Mouse (Mus musculus) brain, embryonic 14.5 days (tissue): ENCODE data around the gene Chst8.

Experiments used
- CTCF ChIP-seq: fragments of 200-500 bp; IDR thresholded peaks from 2 replicates; pipeline ENCODE4 v1.5.1; 2012; ENCODE audit warnings: inconsistent platforms, mild to moderate bottlenecking, moderate library complexity, borderline replicate concordance; ENCODE audit not compliant: insufficient read depth, insufficient read length; ENCODE audit errors: extremely low read depth
- POLR2A ChIP-seq: fragments of 200-500 bp; IDR thresholded peaks from 2 replicates; pipeline ENCODE4 v1.6.1; 2012; ENCODE audit warnings: mild to moderate bottlenecking, inconsistent platforms, borderline replicate concordance; ENCODE audit not compliant: poor library complexity, insufficient read depth, insufficient read length, severe bottlenecking; ENCODE audit errors: extremely low read depth

DNA sequence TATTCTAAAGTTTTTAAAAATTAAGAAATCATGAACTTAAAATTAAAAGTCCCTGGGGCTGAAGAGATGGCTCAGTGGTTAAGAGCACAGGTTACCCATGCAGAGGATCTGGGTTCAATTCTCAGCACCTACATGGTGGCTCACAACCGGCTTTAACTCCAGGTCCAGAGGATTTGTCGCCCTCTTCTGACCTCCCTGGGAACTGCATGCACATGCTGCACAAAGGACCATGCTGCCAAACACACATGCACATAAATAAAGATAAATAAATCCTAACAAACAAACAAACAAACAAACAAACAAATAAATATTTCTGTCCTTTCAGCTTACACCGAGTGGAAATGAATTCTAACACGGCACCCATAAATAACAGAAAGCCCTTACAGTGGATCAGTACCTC, 55.0 kb downstream of the Chst8 start:
- no peak for TF ChIP-seq POLR2A
- peak; percentile 38; the same call in 1 of the 2 replicates for TF ChIP-seq CTCF
